Mouse (Mus musculus) right cerebral cortex, postnatal 4 days (tissue): Measurements from ENCODE around the gene Syne2.
A peak's percentile ranks its signal among the peaks of the same experiment; 100 is the strongest.

Experiments
- DNase-seq: peaks from one replicate; pipeline ENCODE4 v3.0.0-alpha.2; 2022

The Syne2 gene

GRCm38 (mm10) chr12:75874287-75874994, 56.5 kb downstream of the Syne2 start:
- no peak for DNase-seq

GRCm38 (mm10) chr12:75879636-75880317, 61.8 kb downstream of the Syne2 start:
- no peak for DNase-seq

DNA sequence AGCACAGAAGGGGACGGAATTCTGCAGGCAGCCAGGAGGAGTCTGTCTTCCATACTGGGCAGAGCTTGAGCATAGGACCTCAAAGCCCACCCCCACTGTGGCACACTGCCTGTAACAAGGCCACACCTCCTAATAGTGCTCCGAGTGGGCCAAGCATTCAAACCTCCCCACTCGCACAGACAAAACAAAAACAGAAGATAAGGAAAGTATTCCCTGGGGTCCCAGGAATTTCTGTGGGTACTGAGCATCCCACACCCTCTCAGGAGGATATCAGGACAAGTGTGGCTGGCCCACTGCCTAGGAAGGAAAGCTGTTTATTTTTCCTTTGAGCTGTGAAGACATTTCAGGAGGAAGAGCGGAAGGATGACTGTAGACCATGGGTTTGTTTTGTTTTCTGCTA, 63.6 kb downstream of the Syne2 start:
- DNase-seq, result no peak

- no peak for DNase-seq
Observed at GRCm38 (mm10) chr12:75886161-75886560, 68.2 kb downstream of the Syne2 start.

DNA sequence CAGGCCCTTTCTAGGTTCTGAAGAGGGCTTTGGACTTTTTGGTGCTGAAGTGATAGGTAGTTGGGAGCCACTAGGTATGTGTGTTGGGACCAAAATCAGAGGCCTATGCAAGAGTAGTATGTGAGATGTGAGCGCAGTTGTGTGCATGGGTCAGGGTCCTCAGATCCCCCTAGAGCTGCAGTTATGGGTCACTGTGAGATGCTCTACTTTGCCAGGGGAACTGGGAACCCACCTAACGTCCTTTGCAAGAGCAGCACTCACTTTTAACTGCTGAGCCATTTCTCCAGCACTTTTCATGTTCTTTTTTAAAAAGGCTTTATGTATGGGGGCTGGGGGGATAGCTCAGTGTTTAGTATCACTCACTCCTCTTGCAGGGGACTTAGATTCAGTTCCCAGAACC, 69.0 kb downstream of the Syne2 start:
- DNase-seq, result no peak

DNA sequence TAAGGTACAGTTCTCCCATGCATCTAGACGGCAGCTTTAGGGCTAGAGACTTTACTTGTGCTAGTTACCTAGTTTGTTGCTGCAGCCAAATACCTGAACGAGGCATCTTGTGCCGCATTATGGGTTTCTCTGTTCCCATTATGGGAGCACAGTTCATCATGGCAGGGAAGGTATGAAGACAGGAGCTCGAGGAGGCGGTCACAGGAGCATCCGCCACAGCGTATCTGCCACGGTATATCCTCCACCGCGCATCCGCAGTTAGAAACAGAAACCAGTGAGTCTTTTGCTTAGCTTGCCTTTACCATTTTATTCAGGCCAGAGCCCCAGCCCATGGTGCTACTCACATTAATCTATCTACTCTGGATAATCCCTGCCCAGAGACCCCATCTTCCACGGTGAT, 70.8 kb downstream of the Syne2 start:
- no peak for DNase-seq

DNA sequence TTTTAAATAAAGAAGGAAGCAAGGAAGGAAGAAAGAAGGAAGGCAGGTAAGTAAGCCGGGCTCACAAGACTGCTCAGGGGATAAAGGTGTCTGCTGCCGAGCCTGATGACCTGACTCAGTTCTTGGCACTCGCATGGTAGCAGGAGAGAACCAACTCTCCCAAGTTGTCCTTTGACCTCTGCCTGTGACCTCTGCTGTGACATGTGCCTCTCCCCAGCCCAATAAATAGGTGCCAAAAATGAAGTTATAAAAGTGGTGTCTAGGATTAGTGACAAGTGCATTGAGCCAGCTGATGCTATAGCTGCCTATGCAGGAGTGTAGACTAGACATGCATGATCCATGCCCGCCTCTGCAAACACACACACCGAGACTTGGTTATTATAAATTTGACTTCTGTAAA, 73.3 kb downstream of the Syne2 start:
- no peak for DNase-seq

GRCm38 (mm10) chr12:75893392-75893791, 75.5 kb downstream of the Syne2 start:
- DNase-seq, result no peak

DNA sequence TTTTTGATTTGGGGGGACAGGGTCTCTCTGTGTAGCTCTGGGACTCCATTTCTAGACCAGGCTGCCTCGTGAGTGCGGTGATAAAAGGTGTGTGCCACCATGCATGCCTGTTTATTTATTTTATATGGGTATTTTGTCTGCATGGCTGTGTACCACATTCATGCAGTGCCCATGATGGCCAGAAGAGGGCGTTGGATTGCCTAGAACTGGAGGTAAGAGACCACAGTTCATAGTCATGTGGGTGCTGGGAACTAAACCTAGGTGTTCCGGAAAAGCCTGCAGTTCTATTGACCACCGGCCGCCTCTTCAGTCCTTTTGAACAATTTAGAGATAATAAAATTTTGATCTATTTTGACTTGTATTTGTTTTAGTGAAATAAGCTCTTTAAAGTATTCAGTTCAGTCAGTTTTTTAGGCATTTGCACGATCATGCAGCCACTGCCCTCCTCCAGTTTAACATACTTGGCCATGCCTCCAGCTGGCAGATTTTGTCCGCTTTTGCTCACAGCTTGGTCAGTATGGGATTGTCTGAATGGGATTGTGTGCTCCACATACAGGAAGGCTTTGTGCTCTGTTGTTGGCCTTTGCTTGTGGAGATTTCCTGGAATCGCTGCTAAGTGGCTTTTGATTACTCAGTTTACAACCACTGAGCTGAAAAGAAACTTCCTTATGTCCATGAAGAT, 76.5 kb downstream of the Syne2 start:
- DNase-seq, result peak; percentile 12

GRCm38 (mm10) chr12:75894998-75895331, 77.0 kb downstream of the Syne2 start:
- no peak for DNase-seq

DNA sequence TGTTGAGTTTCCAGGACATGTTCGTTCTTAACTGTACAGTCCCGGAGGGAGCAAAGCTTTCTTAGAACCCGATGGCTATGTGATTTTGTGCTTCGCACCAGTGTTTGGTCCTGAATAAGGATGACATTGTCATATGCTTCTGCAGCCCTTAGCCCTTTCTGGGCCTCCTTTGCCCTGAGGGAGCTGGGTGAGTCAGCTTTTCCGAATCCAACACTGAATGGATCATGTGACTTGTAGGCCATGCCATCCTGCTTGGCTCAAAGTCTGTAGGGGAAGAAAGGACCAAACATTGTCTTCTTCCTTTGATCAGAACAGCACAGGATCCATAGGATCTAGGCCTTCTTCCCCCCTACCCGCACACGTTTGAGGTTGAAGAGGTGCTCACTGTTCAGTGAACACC, 79.9 kb downstream of the Syne2 start:
- DNase-seq, result no peak

DNA sequence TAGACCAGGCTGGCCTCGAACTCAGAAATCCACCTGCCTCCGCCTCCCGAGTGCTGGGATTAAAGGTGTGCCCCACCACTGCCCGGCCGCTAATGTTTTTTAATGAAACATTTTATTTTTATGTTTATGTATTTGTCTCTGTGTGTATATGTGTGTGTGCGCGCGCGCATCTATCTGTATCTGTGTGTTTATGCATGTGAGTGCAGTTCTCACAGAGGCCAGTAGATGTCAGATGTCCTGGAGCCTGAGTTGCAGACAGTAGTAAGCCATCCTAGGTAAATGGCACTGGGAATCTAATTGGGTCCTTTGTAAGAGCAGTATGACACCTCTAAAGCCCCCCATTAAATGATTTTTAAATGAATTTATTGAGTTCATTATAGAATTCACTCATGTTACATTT, 83.8 kb downstream of the Syne2 start:
- DNase-seq, result no peak

- DNase-seq, result no peak
Observed at GRCm38 (mm10) chr12:75904068-75904467, 86.1 kb downstream of the Syne2 start.

DNA sequence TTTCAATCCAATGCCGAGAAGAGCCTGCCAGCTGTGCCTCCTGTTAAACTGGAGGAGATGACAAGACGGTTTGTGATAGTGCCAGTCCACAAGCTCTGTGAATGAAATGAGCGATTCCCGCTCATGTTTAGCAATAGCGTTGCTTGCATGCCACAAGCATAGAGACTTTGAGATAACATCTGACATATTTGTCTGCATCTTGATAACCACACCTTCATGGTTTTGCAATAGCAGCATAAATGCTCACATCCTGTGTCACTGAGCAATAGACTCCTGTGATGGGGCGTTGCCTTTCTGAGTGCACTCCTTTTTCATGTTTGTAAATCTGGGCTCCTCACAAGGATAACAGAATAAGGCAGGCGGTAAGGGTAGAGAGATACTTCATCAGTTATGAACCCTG, 87.4 kb downstream of the Syne2 start:
- no peak for DNase-seq

- no peak for DNase-seq
Observed at GRCm38 (mm10) chr12:75908466-75908865, 90.5 kb downstream of the Syne2 start.

DNA sequence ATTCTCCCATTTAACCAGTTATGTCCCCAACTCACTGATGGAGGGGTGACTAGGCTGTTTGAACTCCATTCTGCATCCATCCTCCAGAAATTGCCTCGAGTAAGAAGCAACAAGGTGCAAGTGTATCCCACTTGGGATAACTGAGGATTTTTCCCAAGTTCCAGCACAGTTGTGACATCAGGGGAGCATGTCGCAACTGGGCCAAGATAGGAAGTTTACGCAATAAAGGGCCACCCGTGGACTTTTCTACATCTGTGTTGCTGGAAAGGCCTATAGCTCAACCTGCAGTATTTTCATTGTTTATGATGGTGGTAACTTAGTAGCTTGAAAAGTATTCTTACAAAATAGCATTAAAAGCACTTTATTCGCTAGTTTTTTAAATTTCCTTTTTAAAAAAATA, 97.8 kb downstream of the Syne2 start:
- no peak for DNase-seq

GRCm38 (mm10) chr12:75918415-75918814, 100.5 kb downstream of the Syne2 start:
- DNase-seq, result no peak

GRCm38 (mm10) chr12:75918914-75919313, 101.0 kb downstream of the Syne2 start:
- DNase-seq, result peak; percentile 69

DNA sequence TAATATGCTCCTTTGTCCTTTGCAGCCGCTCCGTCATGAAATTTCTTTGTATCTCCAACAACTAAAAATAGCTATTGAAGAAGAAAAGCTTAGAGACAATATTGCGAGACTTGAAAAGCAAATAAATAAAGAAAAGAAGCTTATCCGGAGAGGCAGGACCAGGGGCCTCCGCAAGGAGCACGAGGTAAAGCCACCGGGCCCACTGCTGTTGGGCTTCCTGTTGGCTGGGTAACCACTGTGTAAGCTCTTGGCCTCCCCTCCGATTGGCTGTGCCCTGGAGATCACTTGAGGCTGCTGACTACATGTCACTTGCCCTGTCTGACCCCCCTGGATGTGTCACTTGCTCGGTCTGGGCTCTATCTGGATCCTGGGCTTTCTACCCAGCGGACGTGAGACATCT, 105.0 kb downstream of the Syne2 start:
- DNase-seq, result no peak

DNA sequence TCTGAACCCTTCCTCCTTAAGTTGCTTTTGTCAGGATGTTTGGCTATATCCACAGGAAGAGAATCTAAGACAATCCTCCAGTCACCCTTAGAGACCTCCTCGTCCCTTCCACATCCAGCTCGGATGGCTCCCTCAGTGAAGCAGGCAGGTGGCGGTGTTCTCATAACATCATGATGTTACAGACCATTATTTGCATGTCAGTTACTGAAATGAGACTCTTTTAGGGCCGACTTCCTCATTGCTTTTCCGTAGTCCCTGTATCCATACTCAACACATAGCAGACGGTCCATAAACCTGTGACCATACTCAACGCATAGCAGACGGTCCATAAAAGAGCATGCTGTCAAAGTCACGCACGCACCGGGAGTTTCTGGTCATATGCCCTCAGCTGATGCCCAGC, 106.9 kb downstream of the Syne2 start:
- DNase-seq, result no peak

DNA sequence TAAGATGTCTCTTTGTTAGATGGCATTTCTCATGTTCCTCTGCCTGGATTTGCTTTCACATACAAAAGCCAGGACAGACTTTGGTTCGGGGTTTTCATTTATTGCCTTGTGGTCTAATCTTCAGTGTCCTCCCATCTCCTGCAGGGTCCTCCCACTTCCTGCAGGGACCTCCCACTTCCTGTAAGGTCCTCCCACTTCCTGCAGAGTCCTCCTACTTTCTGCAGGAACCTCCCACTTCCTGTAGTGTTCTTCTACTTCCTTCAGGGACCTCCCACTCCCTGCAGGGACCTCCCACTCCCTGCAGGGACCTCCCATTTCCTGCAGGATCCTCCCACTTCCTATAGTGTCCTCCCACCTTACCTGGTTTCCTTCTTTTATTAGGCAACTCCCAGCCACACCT, 109.7 kb downstream of the Syne2 start:
- DNase-seq, result no peak

- DNase-seq, result no peak
Observed at GRCm38 (mm10) chr12:75933561-75933960, 115.6 kb downstream of the Syne2 start.

DNA sequence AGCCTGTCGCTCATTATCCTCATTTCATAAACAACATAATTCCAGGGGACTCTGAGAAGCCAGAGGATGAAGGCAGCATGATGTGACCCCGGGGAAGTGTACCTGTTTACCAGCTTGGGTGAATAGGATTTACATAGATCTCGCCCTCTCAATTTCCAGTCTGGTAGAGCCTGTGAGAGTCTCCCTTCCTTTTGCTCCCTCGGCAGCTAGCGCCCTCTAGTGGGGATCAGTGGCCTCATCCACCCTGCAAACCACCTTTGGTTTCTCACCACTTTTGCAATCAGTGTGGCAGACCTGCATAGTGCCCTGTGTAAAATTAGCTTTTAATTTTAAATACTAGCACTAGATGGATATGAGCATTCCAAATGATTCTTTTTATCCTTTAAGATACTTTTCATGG, 133.4 kb downstream of the Syne2 start:
- peak; percentile 32 for DNase-seq

DNA sequence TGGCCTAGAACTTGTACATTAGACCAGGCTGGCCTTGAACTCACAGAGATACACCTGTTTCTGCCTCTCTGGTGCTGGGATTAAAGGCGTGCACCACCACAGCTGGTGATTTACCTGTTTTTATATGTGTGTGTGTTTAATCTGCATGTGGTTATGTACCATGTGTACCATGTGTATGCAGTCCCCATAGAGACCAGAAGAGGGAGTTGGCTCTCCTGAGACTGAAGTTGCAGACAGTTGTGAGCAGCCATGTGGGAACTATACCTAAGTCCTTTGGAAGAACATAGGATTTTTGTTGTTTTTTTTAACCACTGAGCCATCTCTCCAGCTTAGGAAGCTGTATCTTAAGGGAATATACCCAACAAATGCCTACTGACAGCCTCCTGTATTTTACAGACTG, 134.1 kb downstream of the Syne2 start:
- no peak for DNase-seq
